Mouse (Mus musculus) left cerebral cortex, adult 11 months (tissue): Measurements from ENCODE around the gene Olfr969.
"Not testable (repeated sequence)": the region's sequence is repeated elsewhere in the genome, so short reads cannot be mapped to it uniquely, and the experiment has no call there.

ENCODE experiments used
- DNase-seq: peaks from one replicate; pipeline ENCODE4 v3.0.0; 2022; ENCODE audit warnings: low spot score

Gene Olfr969

GRCm38 (mm10) chr9:39790558-39790957, at the start of gene Olfr969:
Olfr969 (plus strand) TSS chr9:39790945.
- DNase-seq: no peak

GRCm38 (mm10) chr9:39745949-39746348, 44.8 kb upstream of the Olfr969 start, which contains the start of gene Olfr967:
Olfr967 (plus strand) TSS chr9:39746249.
- DNase-seq: no peak

- DNase-seq: no peak
Measured at GRCm38 (mm10) chr9:39746428-39746827, 44.3 kb upstream of the Olfr969 start.

- no peak for DNase-seq
Measured at GRCm38 (mm10) chr9:39783153-39783552, 7.6 kb upstream of the Olfr969 start, which contains the start of gene Olfr968. Olfr968 (minus strand) TSS chr9:39783253.

- DNase-seq: no peak
Measured at GRCm38 (mm10) chr9:39808560-39808959, 17.8 kb downstream of the Olfr969 start, which contains the start of gene Olfr970. Olfr970 (plus strand) TSS chr9:39808860.

GRCm38 (mm10) chr9:39836576-39836975, 45.8 kb downstream of the Olfr969 start, which contains the start of gene Olfr971:
Olfr971 (plus strand) TSS chr9:39836876.
- not testable (repeated sequence) for DNase-seq
